Mouse (Mus musculus): ENCODE data around the gene Nbeal1. TPM values are rescaled to one million over a fixed set of nuclear protein-coding genes. Genes with fewer than 3 reads are reported as not detected.

Nbeal1 gene
- polyA plus RNA-seq, 1 experiment from 2014 or later, result 6.4 TPM

GRCm38 (mm10) chr1:60179376-60179775 lies 1.0 kb upstream of the Nbeal1 start:
- Histone ChIP-seq H3K36me3 (ENCODE audit: insufficient read depth, low read length) (no peaks in the 10 kb centered on the region), H3K4me1 (ENCODE audit: insufficient read depth, low read length) (peaks cover 9% of the 10 kb centered on the region), H3K4me2 (replicated peaks; ENCODE audit: low read depth, low read length) (peak overlapping the region; percentile 52), H3K9ac (replicated peaks; ENCODE audit: low read length) (peak overlapping the region; percentile 56), H3K27me3 (ENCODE audit: insufficient read depth, low read length) (no peaks in the 10 kb centered on the region), H3K27ac (ENCODE audit: low read length) (no peak overlapping the region), H3K4me3 (ENCODE audit: low read length) (peak overlapping the region; percentile 75), H3K9me3 (ENCODE audit: low read length) (no peaks in the 10 kb centered on the region)
- 25% methylated on average over 4 of the region's 4 CpGs for WGBS
- no peak for ATAC-seq (ENCODE audit: low FRiP score, low TSS enrichment)

GRCm38 (mm10) chr1:60180784-60181221 lies 404 bp downstream of the Nbeal1 start:
- H3K4me2 ChIP-seq (replicated peaks; ENCODE audit: low read depth, low read length), result peak overlapping the region; percentile 60
- H3K36me3 ChIP-seq (ENCODE audit: insufficient read depth, low read length), result 0 out of 2 replicates have a peak, but pooled peaks cover 2% of the 10 kb centered on the region
- peak overlapping the region; percentile 90 for H3K9ac ChIP-seq (replicated peaks; ENCODE audit: low read length)
- peaks cover 9% of the 10 kb centered on the region for H3K4me1 ChIP-seq (ENCODE audit: insufficient read depth, low read length)
- H3K4me3 ChIP-seq (ENCODE audit: low read length), result peak overlapping the region; percentile 75
- peak; percentile 90 for ATAC-seq (ENCODE audit: low FRiP score, low TSS enrichment)
- H3K9me3 ChIP-seq (ENCODE audit: low read length), result no peaks in the 10 kb centered on the region
- H3K27ac ChIP-seq (ENCODE audit: low read length), result peak overlapping the region; percentile 96
- whole genome bisulfite sequencing, result under 1% methylated on average over 26 of the region's 30 CpGs
- no peaks in the 10 kb centered on the region for H3K27me3 ChIP-seq (ENCODE audit: insufficient read depth, low read length)

DNA sequence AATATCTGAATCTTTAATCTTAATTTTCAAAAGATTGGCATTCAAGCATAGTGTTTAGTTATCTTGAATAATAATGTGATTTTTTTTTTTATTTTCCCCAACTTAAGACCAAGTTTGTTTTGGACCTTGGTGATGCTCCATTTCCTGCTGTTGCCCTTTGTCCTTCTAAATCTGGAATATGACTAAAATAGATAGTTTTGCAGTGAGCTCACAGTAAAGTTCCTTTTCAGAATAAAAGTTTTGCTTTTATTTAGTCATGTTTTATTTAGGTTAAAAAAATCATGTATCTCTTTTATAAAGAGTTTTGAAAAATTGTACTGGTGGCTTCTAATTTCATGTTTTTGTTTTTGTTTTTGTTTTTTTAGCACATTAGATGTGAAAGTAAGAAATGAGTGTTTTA lies 8.1 kb downstream of the Nbeal1 start:
- Histone ChIP-seq H3K4me2 (replicated peaks; ENCODE audit: low read depth, low read length) (no peak overlapping the region), H3K27ac (ENCODE audit: low read length) (no peak overlapping the region), H3K4me3 (ENCODE audit: low read length) (no peak overlapping the region), H3K9me3 (ENCODE audit: low read length) (no peaks in the 10 kb centered on the region), H3K4me1 (ENCODE audit: insufficient read depth, low read length) (no peaks in the 10 kb centered on the region), H3K36me3 (ENCODE audit: insufficient read depth, low read length) (0 out of 2 replicates have a peak, but pooled peaks cover 2% of the 10 kb centered on the region), H3K9ac (replicated peaks; ENCODE audit: low read length) (no peak overlapping the region), H3K27me3 (ENCODE audit: insufficient read depth, low read length) (no peaks in the 10 kb centered on the region)
- no peak for ATAC-seq (ENCODE audit: low FRiP score, low TSS enrichment)

GRCm38 (mm10) chr1:60196813-60197212 lies 16.4 kb downstream of the Nbeal1 start:
- no peaks in the 10 kb centered on the region for H3K4me1 ChIP-seq (ENCODE audit: insufficient read depth, low read length)
- no peak overlapping the region for H3K27ac ChIP-seq (ENCODE audit: low read length)
- H3K4me3 ChIP-seq (ENCODE audit: low read length), result no peak overlapping the region
- 76% methylated on average over 3 of the region's 3 CpGs for WGBS
- no peak for ATAC-seq (ENCODE audit: low FRiP score, low TSS enrichment)
- H3K27me3 ChIP-seq (ENCODE audit: insufficient read depth, low read length), result no peaks in the 10 kb centered on the region
- H3K9ac ChIP-seq (replicated peaks; ENCODE audit: low read length), result no peak overlapping the region
- H3K4me2 ChIP-seq (replicated peaks; ENCODE audit: low read depth, low read length), result no peak overlapping the region
- peaks cover 10% of the 10 kb centered on the region for H3K36me3 ChIP-seq (ENCODE audit: insufficient read depth, low read length)
- no peaks in the 10 kb centered on the region for H3K9me3 ChIP-seq (ENCODE audit: low read length)

DNA sequence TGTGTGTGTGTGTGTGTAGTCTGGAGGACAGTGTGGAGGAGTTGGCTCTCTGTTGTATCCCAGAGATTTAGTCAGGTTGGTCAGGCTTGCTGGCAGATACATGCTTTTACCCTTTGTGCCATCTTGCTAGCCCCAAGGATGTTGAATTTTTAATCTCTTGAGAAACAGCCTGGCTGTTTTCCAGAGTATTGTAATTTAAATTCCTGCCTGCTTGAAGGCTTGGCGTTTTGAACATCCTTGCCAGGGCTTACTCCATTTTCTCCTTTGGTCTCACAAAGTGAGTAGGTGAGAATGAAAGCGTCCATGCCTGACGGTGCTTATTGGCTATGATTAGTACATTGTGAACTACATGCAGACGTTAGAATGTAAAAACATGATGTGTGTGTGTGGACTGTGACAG lies 18.6 kb downstream of the Nbeal1 start:
- Histone ChIP-seq H3K4me2 (replicated peaks; ENCODE audit: low read depth, low read length) (no peak overlapping the region), H3K4me1 (ENCODE audit: insufficient read depth, low read length) (no peaks in the 10 kb centered on the region), H3K36me3 (ENCODE audit: insufficient read depth, low read length) (peaks cover 28% of the 10 kb centered on the region), H3K27ac (ENCODE audit: low read length) (no peak overlapping the region), H3K9me3 (ENCODE audit: low read length) (no peaks in the 10 kb centered on the region), H3K27me3 (ENCODE audit: insufficient read depth, low read length) (no peaks in the 10 kb centered on the region), H3K4me3 (ENCODE audit: low read length) (no peak overlapping the region), H3K9ac (replicated peaks; ENCODE audit: low read length) (no peak overlapping the region)
- no peak for ATAC-seq (ENCODE audit: low FRiP score, low TSS enrichment)
- WGBS, result 80% methylated on average over 4 of the region's 4 CpGs

GRCm38 (mm10) chr1:60236261-60236660 lies 55.9 kb downstream of the Nbeal1 start:
- Histone ChIP-seq H3K9ac (replicated peaks; ENCODE audit: low read length) (no peak overlapping the region), H3K4me3 (ENCODE audit: low read length) (no peak overlapping the region), H3K9me3 (ENCODE audit: low read length) (no peaks in the 10 kb centered on the region), H3K4me2 (replicated peaks; ENCODE audit: low read depth, low read length) (no peak overlapping the region), H3K27me3 (ENCODE audit: insufficient read depth, low read length) (no peaks in the 10 kb centered on the region), H3K4me1 (ENCODE audit: insufficient read depth, low read length) (no peaks in the 10 kb centered on the region), H3K36me3 (ENCODE audit: insufficient read depth, low read length) (peaks cover 24% of the 10 kb centered on the region), H3K27ac (ENCODE audit: low read length) (no peak overlapping the region)
- ATAC-seq (ENCODE audit: low FRiP score, low TSS enrichment), result no peak
- 96% methylated on average over 4 of the region's 4 CpGs for WGBS

DNA sequence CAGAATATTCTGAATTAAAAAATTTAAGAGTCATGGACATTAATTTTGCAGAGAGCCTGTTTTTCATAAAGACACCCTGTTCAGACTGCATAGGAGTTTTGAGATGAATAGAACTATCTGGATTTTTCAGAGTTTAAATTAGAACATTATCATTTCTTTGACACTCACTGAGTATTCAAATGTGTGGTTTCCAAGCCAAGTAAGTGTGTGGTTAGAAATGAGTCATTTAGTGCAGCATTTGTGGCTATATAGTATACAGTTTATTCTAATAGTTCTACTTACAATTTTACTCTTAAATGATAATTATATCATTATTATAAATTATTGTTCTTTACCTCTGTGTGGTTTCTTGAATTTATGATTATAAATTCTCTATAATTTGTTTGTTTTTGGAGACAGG lies 60.0 kb downstream of the Nbeal1 start:
- no peak overlapping the region for H3K4me3 ChIP-seq (ENCODE audit: low read length)
- no peak overlapping the region for H3K9ac ChIP-seq (replicated peaks; ENCODE audit: low read length)
- H3K27me3 ChIP-seq (ENCODE audit: insufficient read depth, low read length), result no peaks in the 10 kb centered on the region
- no peak for ATAC-seq (ENCODE audit: low FRiP score, low TSS enrichment)
- no peaks in the 10 kb centered on the region for H3K4me1 ChIP-seq (ENCODE audit: insufficient read depth, low read length)
- no peaks in the 10 kb centered on the region for H3K9me3 ChIP-seq (ENCODE audit: low read length)
- peaks cover 21% of the 10 kb centered on the region for H3K36me3 ChIP-seq (ENCODE audit: insufficient read depth, low read length)
- no peak overlapping the region for H3K27ac ChIP-seq (ENCODE audit: low read length)
- H3K4me2 ChIP-seq (replicated peaks; ENCODE audit: low read depth, low read length), result no peak overlapping the region

- Histone ChIP-seq H3K27ac (ENCODE audit: low read length) (no peak overlapping the region), H3K4me2 (replicated peaks; ENCODE audit: low read depth, low read length) (no peak overlapping the region), H3K9ac (replicated peaks; ENCODE audit: low read length) (no peak overlapping the region), H3K4me1 (ENCODE audit: insufficient read depth, low read length) (no peaks in the 10 kb centered on the region), H3K36me3 (ENCODE audit: insufficient read depth, low read length) (peaks cover 19% of the 10 kb centered on the region), H3K27me3 (ENCODE audit: insufficient read depth, low read length) (no peaks in the 10 kb centered on the region), H3K4me3 (ENCODE audit: low read length) (no peak overlapping the region), H3K9me3 (ENCODE audit: low read length) (no peaks in the 10 kb centered on the region)
- 87% methylated on average over 3 of the region's 3 CpGs for WGBS
- ATAC-seq (ENCODE audit: low FRiP score, low TSS enrichment), result no peak
Measured at GRCm38 (mm10) chr1:60268113-60268512, 87.7 kb downstream of the Nbeal1 start.

DNA sequence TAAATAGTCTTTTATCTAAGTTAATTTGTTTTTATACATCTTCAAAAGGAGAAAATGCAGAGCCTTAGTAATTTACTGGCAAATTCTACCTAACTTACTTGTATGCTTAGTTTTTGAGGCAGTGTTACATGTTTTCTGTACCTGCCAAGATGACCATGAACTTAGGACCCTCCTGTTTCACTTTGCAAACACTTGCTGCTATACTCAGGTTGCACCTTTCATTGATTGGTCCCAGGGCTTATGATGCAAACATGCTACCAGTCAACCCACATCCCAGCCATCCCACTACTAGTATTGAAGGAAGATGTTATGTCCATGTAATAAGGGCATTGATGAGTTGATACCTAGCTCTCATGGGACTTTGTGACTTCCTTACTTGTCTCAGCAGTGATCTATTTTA lies 88.9 kb downstream of the Nbeal1 start:
- Histone ChIP-seq H3K4me1 (ENCODE audit: insufficient read depth, low read length) (no peaks in the 10 kb centered on the region), H3K4me3 (ENCODE audit: low read length) (no peak overlapping the region), H3K9ac (replicated peaks; ENCODE audit: low read length) (no peak overlapping the region), H3K27me3 (ENCODE audit: insufficient read depth, low read length) (no peaks in the 10 kb centered on the region), H3K27ac (ENCODE audit: low read length) (no peak overlapping the region), H3K36me3 (ENCODE audit: insufficient read depth, low read length) (peaks cover 15% of the 10 kb centered on the region; the same call in 1 of the 2 replicates), H3K9me3 (ENCODE audit: low read length) (no peaks in the 10 kb centered on the region), H3K4me2 (replicated peaks; ENCODE audit: low read depth, low read length) (no peak overlapping the region)
- ATAC-seq (ENCODE audit: low FRiP score, low TSS enrichment), result no peak

- Histone ChIP-seq H3K4me1 (ENCODE audit: insufficient read depth, low read length) (no peaks in the 10 kb centered on the region), H3K4me2 (replicated peaks; ENCODE audit: low read depth, low read length) (no peak overlapping the region), H3K9ac (replicated peaks; ENCODE audit: low read length) (no peak overlapping the region), H3K9me3 (ENCODE audit: low read length) (no peaks in the 10 kb centered on the region), H3K27ac (ENCODE audit: low read length) (no peak overlapping the region), H3K36me3 (ENCODE audit: insufficient read depth, low read length) (0 out of 2 replicates have a peak, but pooled peaks cover 8% of the 10 kb centered on the region), H3K4me3 (ENCODE audit: low read length) (no peak overlapping the region), H3K27me3 (ENCODE audit: insufficient read depth, low read length) (no peaks in the 10 kb centered on the region)
- 69% methylated on average over 2 of the region's 2 CpGs for WGBS
- no peak for ATAC-seq (ENCODE audit: low FRiP score, low TSS enrichment)
Measured at GRCm38 (mm10) chr1:60272471-60272870, 92.1 kb downstream of the Nbeal1 start.

All from kidney, embryonic 16.5 days (tissue).